Mouse (Mus musculus): ENCODE data around the gene Tfcp2. TPM values are rescaled to one million over a fixed set of nuclear protein-coding genes. Genes with fewer than 3 reads are reported as not detected.
A peak's percentile ranks its signal among the peaks of the same experiment; 100 is the strongest.
"Not testable (repeated sequence)": the region's sequence is repeated elsewhere in the genome, so short reads cannot be mapped to it uniquely, and the experiment has no call there.

The Tfcp2 gene
- polyA plus RNA-seq, 1 experiment from 2014 or later, result 22.3 TPM

DNA sequence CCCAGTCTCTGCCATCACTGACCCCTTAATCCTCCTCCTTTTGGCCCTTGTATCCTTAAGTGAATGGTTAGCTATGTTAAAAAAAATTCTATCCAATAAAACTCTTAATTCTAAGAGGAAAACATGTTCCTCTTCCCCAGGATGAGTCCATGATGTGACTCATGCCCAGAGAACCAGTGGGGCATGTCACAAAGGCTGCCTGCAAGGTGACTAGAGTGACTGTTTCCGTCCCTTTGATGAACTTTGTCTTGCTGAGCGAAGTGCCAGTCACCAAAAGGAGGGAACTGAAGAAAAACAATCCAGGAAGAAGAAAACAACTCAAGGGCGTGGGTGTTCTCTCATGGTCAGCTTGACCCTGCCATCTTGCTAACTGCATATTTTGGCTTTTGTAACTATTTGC lies 17.4 kb upstream of the Tfcp2 start:
- no peak overlapping the region for H3K27ac ChIP-seq (ENCODE audit: low read length)
- no peak overlapping the region for H3K4me3 ChIP-seq (ENCODE audit: low read length)
- no peak overlapping the region for H3K4me2 ChIP-seq (ENCODE audit: low read depth, low read length)
- H3K27me3 ChIP-seq (ENCODE audit: control insufficient read depth, insufficient read depth, low read depth, low read length), result no peaks in the 10 kb centered on the region
- no peak overlapping the region for H3K9ac ChIP-seq (ENCODE audit: low read length)
- H3K9me3 ChIP-seq (ENCODE audit: control insufficient read depth, low read length), result no peaks in the 10 kb centered on the region
- H3K36me3 ChIP-seq (ENCODE audit: control insufficient read depth, insufficient read depth, low read length), result no peaks in the 10 kb centered on the region
- WGBS, result 70% methylated on average over 3 of the region's 3 CpGs
- H3K4me1 ChIP-seq (replicated peaks; ENCODE audit: control insufficient read depth, insufficient read depth, low read length), result peaks cover 10% of the 10 kb centered on the region
- ATAC-seq (ENCODE audit: low read depth), result no peak

DNA sequence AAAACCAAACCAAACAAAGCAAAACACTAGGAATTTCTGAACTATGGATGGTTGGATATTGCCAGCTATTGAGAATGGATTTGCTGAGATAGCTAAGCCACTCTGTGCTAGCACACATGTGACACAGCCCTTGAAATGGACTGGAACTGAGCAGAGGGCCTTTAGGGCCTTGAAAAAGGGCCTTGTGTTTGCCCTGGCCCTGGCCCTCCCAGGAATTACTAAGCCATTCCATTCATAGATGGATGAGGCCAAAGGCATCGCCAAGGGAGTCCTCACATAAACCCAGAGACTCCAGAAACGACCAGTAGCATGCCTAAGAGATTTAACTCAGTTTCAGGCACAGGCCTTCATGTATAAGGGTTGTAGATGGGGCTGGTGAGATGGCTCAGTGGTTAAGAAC lies 14.7 kb upstream of the Tfcp2 start:
- no peak overlapping the region for H3K27ac ChIP-seq (ENCODE audit: low read length)
- H3K4me2 ChIP-seq (ENCODE audit: low read depth, low read length), result no peak overlapping the region
- H3K9me3 ChIP-seq (ENCODE audit: control insufficient read depth, low read length), result no peaks in the 10 kb centered on the region
- no peaks in the 10 kb centered on the region for H3K4me1 ChIP-seq (replicated peaks; ENCODE audit: control insufficient read depth, insufficient read depth, low read length)
- H3K4me3 ChIP-seq (ENCODE audit: low read length), result no peak overlapping the region
- no peak overlapping the region for H3K9ac ChIP-seq (ENCODE audit: low read length)
- WGBS, result 47% methylated on average over 2 of the region's 2 CpGs
- no peaks in the 10 kb centered on the region for H3K27me3 ChIP-seq (ENCODE audit: control insufficient read depth, insufficient read depth, low read depth, low read length)
- H3K36me3 ChIP-seq (ENCODE audit: control insufficient read depth, insufficient read depth, low read length), result no peaks in the 10 kb centered on the region
- no peak for ATAC-seq (ENCODE audit: low read depth)

DNA sequence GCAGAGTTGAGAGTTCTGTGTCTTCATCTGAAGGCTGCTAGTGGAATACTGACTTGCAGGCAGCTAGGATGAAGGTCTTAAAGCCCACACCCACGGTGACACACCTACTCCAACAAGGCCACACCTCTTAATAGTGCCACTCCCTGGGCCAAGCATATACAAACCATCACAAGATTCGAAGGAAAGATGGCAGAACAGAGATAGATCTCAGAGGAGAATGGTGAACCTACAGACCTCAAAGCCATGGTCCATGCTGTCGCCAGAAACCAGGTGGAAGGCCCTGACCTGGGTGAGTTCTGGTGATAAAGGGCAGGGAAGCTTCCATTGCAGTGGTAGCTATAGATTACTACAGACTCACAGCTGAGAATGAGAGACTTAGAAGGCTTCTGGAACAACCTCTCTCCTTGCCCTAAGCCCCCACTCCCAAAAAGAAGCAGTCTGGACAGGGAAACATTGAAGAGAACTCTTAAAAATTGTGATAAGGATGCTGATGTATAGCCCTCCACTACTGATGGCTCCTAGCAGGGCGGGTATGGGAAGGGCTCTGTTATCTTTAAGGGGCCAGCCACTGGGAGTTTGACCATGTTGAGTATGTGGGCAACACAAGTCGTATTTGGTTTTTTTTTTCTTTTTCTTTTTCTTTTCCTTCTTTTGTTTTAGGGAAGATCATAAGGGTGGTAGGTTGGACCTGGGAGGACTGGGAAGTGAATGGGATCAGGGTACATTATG lies 6.1 kb upstream of the Tfcp2 start:
- H3K9me3 ChIP-seq (ENCODE audit: control insufficient read depth, low read length), result no peaks in the 10 kb centered on the region
- no peak overlapping the region for H3K4me2 ChIP-seq (ENCODE audit: low read depth, low read length)
- H3K9ac ChIP-seq (ENCODE audit: low read length), result no peak overlapping the region
- ATAC-seq (ENCODE audit: low read depth), result no peak
- no peaks in the 10 kb centered on the region for H3K4me1 ChIP-seq (replicated peaks; ENCODE audit: control insufficient read depth, insufficient read depth, low read length)
- H3K27ac ChIP-seq (ENCODE audit: low read length), result no peak overlapping the region
- H3K4me3 ChIP-seq (ENCODE audit: low read length), result no peak overlapping the region
- H3K27me3 ChIP-seq (ENCODE audit: control insufficient read depth, insufficient read depth, low read depth, low read length), result no peaks in the 10 kb centered on the region
- WGBS, result 70% methylated on average over 5 of the region's 5 CpGs
- H3K36me3 ChIP-seq (ENCODE audit: control insufficient read depth, insufficient read depth, low read length), result no peaks in the 10 kb centered on the region

DNA sequence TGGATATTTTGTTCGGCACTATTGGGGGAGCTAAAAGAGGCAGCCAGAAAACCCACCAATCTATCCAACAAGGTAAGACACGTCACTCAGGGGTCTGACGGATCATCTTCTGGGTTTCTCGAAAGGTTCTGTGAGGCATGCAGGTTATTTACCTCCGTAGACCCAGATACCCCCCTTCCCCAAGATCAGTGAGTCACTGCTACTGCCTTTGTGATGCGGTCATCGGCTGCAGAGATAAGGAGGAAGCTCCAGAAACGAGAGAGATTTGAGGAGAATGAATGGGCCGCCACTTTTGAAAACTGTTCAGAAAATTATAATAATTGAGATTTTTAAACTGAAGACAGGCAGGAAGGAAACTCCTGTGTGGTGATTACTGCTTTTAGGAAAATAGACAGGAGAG lies 4.6 kb upstream of the Tfcp2 start:
- H3K36me3 ChIP-seq (ENCODE audit: control insufficient read depth, insufficient read depth, low read length), result no peaks in the 10 kb centered on the region
- no peak overlapping the region for H3K4me2 ChIP-seq (ENCODE audit: low read depth, low read length)
- H3K9ac ChIP-seq (ENCODE audit: low read length), result no peak overlapping the region
- H3K27ac ChIP-seq (ENCODE audit: low read length), result no peak overlapping the region
- no peak overlapping the region for H3K4me3 ChIP-seq (ENCODE audit: low read length)
- no peaks in the 10 kb centered on the region for H3K4me1 ChIP-seq (replicated peaks; ENCODE audit: control insufficient read depth, insufficient read depth, low read length)
- no peaks in the 10 kb centered on the region for H3K27me3 ChIP-seq (ENCODE audit: control insufficient read depth, insufficient read depth, low read depth, low read length)
- no peak for ATAC-seq (ENCODE audit: low read depth)
- no peaks in the 10 kb centered on the region for H3K9me3 ChIP-seq (ENCODE audit: control insufficient read depth, low read length)
- 79% methylated on average over 9 of the region's 9 CpGs for WGBS

DNA sequence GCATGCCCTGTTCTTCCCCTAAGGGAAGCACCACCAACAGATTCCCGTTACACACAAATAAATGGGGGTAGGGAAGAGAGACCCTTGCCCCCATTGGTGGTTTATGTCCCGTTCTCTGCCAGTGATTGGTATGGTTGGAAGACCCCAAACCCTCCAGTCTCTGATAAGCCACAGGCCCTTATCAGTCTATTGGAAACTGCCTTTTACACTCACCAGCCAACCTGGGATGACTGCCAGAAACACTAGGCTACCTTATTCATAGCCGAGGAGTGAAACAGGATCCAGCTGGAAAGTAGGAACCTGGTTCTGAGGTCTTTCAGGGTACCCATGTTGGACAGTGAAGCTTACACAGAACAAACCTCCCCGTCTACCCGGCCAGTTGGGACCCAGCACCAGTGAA lies 4.2 kb upstream of the Tfcp2 start:
- Histone ChIP-seq H3K36me3 (ENCODE audit: control insufficient read depth, insufficient read depth, low read length) (no peaks in the 10 kb centered on the region), H3K9me3 (ENCODE audit: control insufficient read depth, low read length) (no peaks in the 10 kb centered on the region), H3K27me3 (ENCODE audit: control insufficient read depth, insufficient read depth, low read depth, low read length) (no peaks in the 10 kb centered on the region), H3K27ac (ENCODE audit: low read length) (no peak overlapping the region), H3K9ac (ENCODE audit: low read length) (no peak overlapping the region), H3K4me1 (replicated peaks; ENCODE audit: control insufficient read depth, insufficient read depth, low read length) (peaks cover under 1% of the 10 kb centered on the region), H3K4me3 (ENCODE audit: low read length) (no peak overlapping the region), H3K4me2 (ENCODE audit: low read depth, low read length) (no peak overlapping the region)
- no peak for ATAC-seq (ENCODE audit: low read depth)
- 72% methylated on average over 5 of the region's 5 CpGs for WGBS

DNA sequence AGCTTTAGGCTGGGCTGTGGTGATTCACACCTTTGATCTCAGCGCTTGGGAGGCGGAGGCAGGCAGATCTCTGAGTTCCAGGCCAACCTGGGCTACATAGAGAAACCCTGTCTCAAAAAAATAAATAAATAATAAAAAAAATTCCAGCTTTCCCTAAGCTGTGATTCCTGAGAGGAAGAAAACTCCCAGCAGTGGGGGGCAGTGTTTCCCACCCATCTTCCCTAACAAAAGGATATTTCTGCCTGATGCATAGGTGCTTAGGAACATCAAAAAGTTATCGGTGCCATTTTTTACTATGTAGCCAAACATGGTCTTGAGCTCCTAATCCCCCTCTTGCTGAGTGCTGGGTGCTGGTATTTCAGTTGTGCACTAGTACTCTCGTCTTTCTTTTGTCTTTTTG lies 1.5 kb downstream of the Tfcp2 start:
- peak overlapping the region; percentile 82; the same call in 1 of the 2 replicates for H3K4me2 ChIP-seq (ENCODE audit: low read depth, low read length)
- H3K36me3 ChIP-seq (ENCODE audit: control insufficient read depth, insufficient read depth, low read length), result peaks cover 11% of the 10 kb centered on the region
- peaks cover 5% of the 10 kb centered on the region for H3K4me1 ChIP-seq (replicated peaks; ENCODE audit: control insufficient read depth, insufficient read depth, low read length)
- no peak overlapping the region; the same call in 1 of the 2 replicates for H3K9ac ChIP-seq (ENCODE audit: low read length)
- H3K27me3 ChIP-seq (ENCODE audit: control insufficient read depth, insufficient read depth, low read depth, low read length), result no peaks in the 10 kb centered on the region
- no peaks in the 10 kb centered on the region; the same call in 1 of the 2 replicates for H3K9me3 ChIP-seq (ENCODE audit: control insufficient read depth, low read length)
- H3K4me3 ChIP-seq (ENCODE audit: low read length), result no peak overlapping the region
- ATAC-seq (ENCODE audit: low read depth), result no peak
- H3K27ac ChIP-seq (ENCODE audit: low read length), result no peak overlapping the region
- WGBS, result 90% methylated on average over 4 of the region's 4 CpGs

DNA sequence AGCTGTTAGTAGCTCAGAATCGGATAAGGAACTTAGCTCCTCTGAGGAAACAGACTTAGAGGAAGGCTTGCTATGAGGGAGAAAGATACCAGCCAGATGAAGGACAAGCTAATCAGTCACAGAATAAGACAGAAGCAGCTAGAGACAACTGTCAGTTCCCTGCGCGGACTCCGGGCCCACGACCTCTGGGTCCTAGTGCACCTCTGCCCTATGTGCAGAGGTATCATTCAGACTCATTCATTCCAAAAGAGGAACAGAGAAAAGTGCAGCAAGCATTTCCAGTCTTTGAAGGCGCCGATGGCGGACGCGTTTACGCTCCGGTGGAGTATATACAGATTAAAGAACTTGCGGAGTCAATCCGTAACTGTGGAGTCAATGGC lies 8.2 kb downstream of the Tfcp2 start:
- H3K4me3 ChIP-seq (ENCODE audit: low read length); H3K36me3 ChIP-seq (ENCODE audit: control insufficient read depth, insufficient read depth, low read length); H3K9ac ChIP-seq (ENCODE audit: low read length); H3K27me3 ChIP-seq (ENCODE audit: control insufficient read depth, insufficient read depth, low read depth, low read length); H3K4me2 ChIP-seq (ENCODE audit: low read depth, low read length); H3K9me3 ChIP-seq (ENCODE audit: control insufficient read depth, low read length); ATAC-seq (ENCODE audit: low read depth); H3K4me1 ChIP-seq (replicated peaks; ENCODE audit: control insufficient read depth, insufficient read depth, low read length); H3K27ac ChIP-seq (ENCODE audit: low read length): not testable (repeated sequence)
- 98% methylated on average over 14 of the region's 14 CpGs for WGBS

DNA sequence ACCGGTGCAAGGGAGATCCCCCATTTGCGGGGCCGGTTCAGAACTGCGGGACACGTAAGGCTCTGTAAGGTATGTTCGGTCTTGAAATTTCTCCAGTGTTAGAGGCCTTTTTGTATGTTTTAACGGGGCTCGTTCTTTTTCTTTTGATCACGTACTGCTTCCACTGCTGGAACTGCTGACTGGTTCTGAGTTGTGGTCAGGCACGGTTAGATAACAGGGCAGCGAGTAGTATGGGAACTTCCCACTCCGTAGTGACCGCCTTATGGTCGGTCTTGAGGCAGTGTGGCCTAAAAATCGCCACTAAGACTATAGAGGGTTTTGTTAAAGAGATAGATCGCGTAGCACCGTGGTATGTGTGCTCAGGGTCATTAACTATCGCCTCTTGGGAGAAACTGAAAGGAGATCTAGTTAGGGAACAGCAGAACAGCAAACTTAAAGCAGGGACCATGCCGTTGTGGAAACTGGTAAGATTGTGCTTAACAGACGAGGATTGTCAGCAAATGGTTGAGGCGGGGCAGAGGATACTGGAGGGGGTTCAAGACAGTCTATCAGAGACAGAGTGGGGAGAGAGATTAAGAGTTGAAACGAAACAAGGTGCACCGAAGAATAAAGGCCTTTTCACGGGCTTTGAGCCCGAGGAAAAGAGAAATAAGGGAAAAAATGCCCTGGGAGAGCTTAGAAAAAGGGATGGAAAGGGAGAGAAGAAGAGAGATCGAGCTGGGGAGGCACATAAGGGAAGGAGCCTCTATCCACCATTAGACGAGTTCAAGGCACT lies 8.7 kb downstream of the Tfcp2 start:
- H3K36me3 ChIP-seq (ENCODE audit: control insufficient read depth, insufficient read depth, low read length); H3K9me3 ChIP-seq (ENCODE audit: control insufficient read depth, low read length); H3K27me3 ChIP-seq (ENCODE audit: control insufficient read depth, insufficient read depth, low read depth, low read length); H3K4me1 ChIP-seq (replicated peaks; ENCODE audit: control insufficient read depth, insufficient read depth, low read length); H3K27ac ChIP-seq (ENCODE audit: low read length); ATAC-seq (ENCODE audit: low read depth); H3K9ac ChIP-seq (ENCODE audit: low read length); H3K4me3 ChIP-seq (ENCODE audit: low read length); H3K4me2 ChIP-seq (ENCODE audit: low read depth, low read length): not testable (repeated sequence)
- WGBS, result 95% methylated on average over 25 of the region's 28 CpGs

DNA sequence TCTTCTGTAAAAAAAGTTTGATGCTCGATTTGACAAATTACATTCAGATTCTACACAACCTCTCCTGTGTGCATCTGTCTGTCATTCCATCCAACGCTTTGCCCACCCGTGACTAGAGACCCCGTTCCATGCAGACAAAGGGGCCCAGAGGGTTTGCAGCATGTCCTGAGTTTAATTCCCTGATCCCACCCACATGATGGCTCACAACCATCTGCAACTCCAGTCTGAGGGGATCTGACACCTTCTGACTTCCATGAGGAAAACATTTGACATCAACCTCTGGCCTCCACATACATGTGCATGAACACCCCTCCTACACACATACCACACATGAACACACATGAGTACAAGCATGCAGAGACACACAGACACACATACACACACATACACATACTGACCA lies 10.4 kb downstream of the Tfcp2 start:
- Histone ChIP-seq H3K9ac (ENCODE audit: low read length) (no peak overlapping the region), H3K9me3 (ENCODE audit: control insufficient read depth, low read length) (no peaks in the 10 kb centered on the region; the same call in 1 of the 2 replicates), H3K4me2 (ENCODE audit: low read depth, low read length) (no peak overlapping the region), H3K27me3 (ENCODE audit: control insufficient read depth, insufficient read depth, low read depth, low read length) (no peaks in the 10 kb centered on the region), H3K4me3 (ENCODE audit: low read length) (no peak overlapping the region), H3K27ac (ENCODE audit: low read length) (no peak overlapping the region), H3K36me3 (ENCODE audit: control insufficient read depth, insufficient read depth, low read length) (no peaks in the 10 kb centered on the region; the same call in 1 of the 2 replicates), H3K4me1 (replicated peaks; ENCODE audit: control insufficient read depth, insufficient read depth, low read length) (no peaks in the 10 kb centered on the region)
- no peak for ATAC-seq (ENCODE audit: low read depth)
- WGBS, result 86% methylated on average over 4 of the region's 4 CpGs
